Comparison of ENCODE assay signal across 15 mouse cellular contexts in genomic region chr9:64803373-64804214, GRCm38 (mm10).
"Had no signal": no experiment of that assay in that cellular context is flagged by ENCODE, and none has a peak within 500 bp of the region (broad histone marks: within the 10 kb centered on the region; RNA-seq: fewer than 3 reads in every experiment).

No protein-coding gene starts in this region.

- H3K27ac ChIP-seq: kidney, postnatal 0 days; layer of hippocampus, adult 2 months; limb, embryonic 13.5 days; midbrain, embryonic 10.5 days; neural tube, embryonic 13.5 days; stomach, embryonic 15.5 days had no signal

- DNase-seq: kidney, adult 11 months; kidney, adult 9 months; kidney, postnatal 4 days; left cerebral cortex, postnatal 4 days; lung, adult 18-20 months; right cerebral cortex, postnatal 14 days; thymus, adult 2 months; thymus, postnatal 25 days had no signal

- H3K9ac ChIP-seq: limb, embryonic 13.5 days; neural tube, embryonic 13.5 days; stomach, embryonic 15.5 days had no signal

- H3K9me3 ChIP-seq: limb, embryonic 13.5 days; midbrain, embryonic 10.5 days; neural tube, embryonic 13.5 days; stomach, embryonic 15.5 days had no signal

- ATAC-seq: midbrain, embryonic 16.5 days had no signal

- H3K4me3 ChIP-seq: layer of hippocampus, adult 2 months; limb, embryonic 13.5 days; midbrain, embryonic 10.5 days; neural tube, embryonic 13.5 days; stomach, embryonic 15.5 days had no signal

- H3K36me3 ChIP-seq: limb, embryonic 13.5 days; midbrain, embryonic 10.5 days; neural tube, embryonic 13.5 days; stomach, embryonic 15.5 days had no signal

- H3K27me3 ChIP-seq: limb, embryonic 13.5 days; neural tube, embryonic 13.5 days; stomach, embryonic 15.5 days had no signal

- H3K4me2 ChIP-seq: limb, embryonic 13.5 days; neural tube, embryonic 13.5 days; stomach, embryonic 15.5 days had no signal

- H3K4me1 ChIP-seq: midbrain, embryonic 10.5 days; neural tube, embryonic 13.5 days; stomach, embryonic 15.5 days had no signal
